Mouse (Mus musculus) adrenal gland, adult 10 weeks (tissue): ENCODE measurements around the gene Fggy. TPM values are rescaled to one million over a fixed set of nuclear protein-coding genes. Genes with fewer than 3 reads are reported as not detected.

Experiments
- polyA plus RNA-seq: library from polyadenylated mRNA; stranded (reverse); fragments of 350-450 nt; fragmentation: Illumina TruSeq; extraction: RNeasy Lipid Tissue Mini Kit (QIAGEN cat#74804); gene quantifications from one replicate; pipeline ENCODE4 v1.2.3, GENCODE M21; 2014; ENCODE audit warnings: low read depth, low replicate concordance

Fggy gene
- polyA plus RNA-seq, result 52.2 TPM

GRCm38 (mm10) chr4:95557333-95557956 lies at the start of gene Fggy:
Fggy (plus strand) TSS chr4:95557507.

GRCm38 (mm10) chr4:95966928-95967724 lies 409.8 kb downstream of the Fggy start, which contains the start of gene Hook1:
Hook1 (plus strand) TSS chr4:95967240.

